Mouse (Mus musculus): ENCODE data around the gene Itpr1.

Itpr1 gene

DNA sequence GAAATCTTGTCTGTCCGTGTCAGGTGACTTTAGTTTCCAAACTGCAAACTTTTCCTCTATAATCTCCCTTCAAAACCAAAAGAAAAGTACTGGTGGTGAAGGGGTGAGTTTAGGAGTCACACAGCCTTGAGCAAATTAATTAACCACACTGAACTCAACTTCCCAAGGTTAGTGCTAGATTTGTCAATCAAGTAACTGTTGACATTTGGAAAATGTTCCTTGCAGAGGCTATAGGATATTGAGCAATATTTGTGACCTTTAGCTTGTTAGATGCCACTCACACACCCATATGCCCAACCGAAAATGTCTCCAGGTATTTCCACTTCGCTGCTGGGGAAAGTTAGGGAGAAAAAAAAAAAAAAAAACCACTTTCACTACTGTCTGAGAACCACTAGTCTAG lies 259.0 kb downstream of the Itpr1 start:
- no peak for DNase-seq (ENCODE audit: low spot score)

DNA sequence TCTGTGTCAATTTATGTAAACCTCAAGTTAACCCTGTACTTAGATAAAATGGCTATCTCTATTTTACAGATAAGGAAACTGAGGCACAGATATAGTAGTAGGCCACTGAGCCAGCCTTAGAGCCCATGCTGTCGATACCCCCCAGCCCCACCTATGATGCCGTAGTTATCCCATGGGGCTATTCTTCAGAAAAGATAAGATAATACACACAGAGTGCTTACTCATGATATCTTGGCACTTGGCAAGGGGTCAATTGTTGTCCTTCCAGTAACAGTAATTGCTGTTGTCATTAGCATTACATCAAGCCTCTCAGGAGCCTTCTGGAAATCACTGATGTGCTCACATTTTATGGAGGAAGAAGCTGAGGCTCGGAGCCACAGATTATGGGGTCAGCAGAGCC lies 259.9 kb downstream of the Itpr1 start:
- DNase-seq (ENCODE audit: low spot score): no peak

DNA sequence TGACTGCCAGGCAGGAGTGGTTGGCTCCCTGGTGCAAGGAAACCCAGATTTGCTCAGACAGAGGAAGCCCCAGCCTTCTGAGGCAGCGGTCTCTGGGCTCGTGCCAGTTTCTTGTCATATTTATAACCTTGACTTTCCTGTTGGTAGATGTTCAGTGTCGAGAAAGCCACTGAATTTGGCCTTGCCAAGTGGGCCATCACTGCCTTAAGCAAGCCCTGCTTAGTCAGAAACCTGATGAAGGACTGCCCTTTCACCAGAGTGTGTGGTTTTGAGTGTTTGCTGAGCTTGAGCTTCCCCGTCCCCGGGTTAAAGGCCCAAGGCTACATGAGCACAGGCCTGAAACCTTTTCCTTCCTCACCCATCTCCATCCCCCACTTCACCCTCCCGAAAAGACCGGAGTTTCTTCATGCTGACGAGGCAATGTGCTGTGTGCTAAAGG lies 263.9 kb downstream of the Itpr1 start:
- peak; percentile 82 for DNase-seq (ENCODE audit: low spot score)

GRCm38 (mm10) chr6:108477602-108478001 lies 264.7 kb downstream of the Itpr1 start:
- no peak for DNase-seq (ENCODE audit: low spot score)

- DNase-seq (ENCODE audit: low spot score): no peak
These were observed 268.3 kb downstream of the Itpr1 start for GRCm38 (mm10) chr6:108481190-108481589.

GRCm38 (mm10) chr6:108482464-108482863 lies 269.6 kb downstream of the Itpr1 start:
- DNase-seq (ENCODE audit: low spot score): no peak

GRCm38 (mm10) chr6:108486212-108486992 lies 273.5 kb downstream of the Itpr1 start:
- DNase-seq (ENCODE audit: low spot score): no peak

GRCm38 (mm10) chr6:108487300-108487835 lies 274.5 kb downstream of the Itpr1 start:
- no peak for DNase-seq (ENCODE audit: low spot score)

DNA sequence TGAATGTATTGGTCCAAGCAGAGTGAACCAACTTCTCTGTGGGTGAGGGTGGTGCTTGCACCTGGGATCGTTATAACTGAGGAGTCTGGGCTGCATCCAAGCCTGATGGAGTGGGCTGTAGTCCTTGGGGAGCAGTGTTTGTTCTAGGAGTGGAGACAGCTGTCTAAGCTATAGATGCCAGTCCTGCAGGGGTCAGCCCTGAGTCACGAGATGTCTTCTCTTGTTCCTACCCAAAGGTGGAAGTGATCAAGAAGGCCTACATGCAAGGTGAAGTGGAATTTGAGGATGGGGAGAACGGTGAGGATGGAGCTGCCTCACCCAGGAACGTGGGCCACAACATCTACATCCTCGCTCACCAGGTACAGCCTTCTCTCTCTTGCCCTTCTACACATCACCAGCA lies 275.4 kb downstream of the Itpr1 start:
- DNase-seq (ENCODE audit: low spot score): no peak

GRCm38 (mm10) chr6:108491969-108492368 lies 279.1 kb downstream of the Itpr1 start:
- no peak for DNase-seq (ENCODE audit: low spot score)

DNA sequence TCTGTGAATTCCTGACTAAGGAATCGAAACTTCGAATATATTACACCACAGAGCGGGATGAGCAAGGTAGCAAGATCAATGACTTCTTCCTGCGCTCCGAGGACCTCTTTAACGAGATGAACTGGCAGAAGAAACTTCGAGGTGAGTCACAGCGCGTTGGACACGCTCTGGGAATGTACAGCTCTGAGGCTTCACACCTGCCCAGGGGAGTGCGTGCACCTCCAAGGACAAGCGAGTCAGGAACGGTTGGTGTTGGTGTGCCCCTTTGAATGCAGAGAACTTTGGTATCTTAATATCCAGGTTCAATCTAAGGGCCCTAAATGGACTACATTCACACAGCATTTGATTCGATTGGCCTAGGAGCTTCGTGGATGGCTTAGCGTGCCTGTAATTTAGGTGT lies 280.9 kb downstream of the Itpr1 start:
- no peak for DNase-seq (ENCODE audit: low spot score)

- no peak for DNase-seq (ENCODE audit: low spot score)
These were observed 281.4 kb downstream of the Itpr1 start for GRCm38 (mm10) chr6:108494185-108494804.

- no peak for DNase-seq (ENCODE audit: low spot score)
These were observed 282.1 kb downstream of the Itpr1 start for GRCm38 (mm10) chr6:108494994-108495393.

DNA sequence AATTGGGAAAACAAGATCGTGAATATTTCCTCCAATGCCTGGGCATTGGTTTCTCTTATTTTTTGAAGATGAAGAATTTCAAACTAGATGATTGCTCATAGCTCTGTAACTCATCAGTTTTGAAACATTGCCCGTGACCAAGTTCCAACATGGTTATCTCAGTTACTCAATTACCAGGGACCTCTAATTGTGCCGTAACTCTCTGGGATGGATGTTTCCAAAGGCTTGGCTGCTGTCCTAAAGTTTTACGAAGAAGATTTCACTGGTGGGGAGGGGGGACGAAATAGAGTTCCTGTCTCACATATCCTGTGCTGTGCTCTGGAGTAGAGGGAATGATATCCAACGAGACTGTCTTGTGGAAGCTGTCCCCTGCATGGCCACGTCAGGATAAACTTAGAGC lies 285.2 kb downstream of the Itpr1 start:
- no peak for DNase-seq (ENCODE audit: low spot score)

DNA sequence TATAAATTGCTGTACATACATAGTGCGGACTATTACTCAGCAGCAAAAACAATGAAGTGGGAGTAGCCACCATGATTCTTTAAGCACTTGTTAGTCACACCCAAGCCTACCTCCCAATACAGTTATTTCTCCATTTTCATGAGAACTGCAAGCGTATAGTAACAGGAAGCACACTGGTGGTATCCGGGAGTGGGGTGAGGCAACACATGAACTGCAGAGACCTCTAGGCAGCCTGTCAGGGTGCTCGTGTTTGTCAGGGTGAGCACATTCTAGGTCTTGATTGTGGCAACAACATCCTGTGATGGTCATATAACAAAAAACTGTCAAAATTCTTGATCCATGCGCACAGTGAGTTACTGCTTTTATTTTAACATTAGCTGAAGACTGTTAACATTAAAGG lies 290.8 kb downstream of the Itpr1 start:
- DNase-seq (ENCODE audit: low spot score): no peak

DNA sequence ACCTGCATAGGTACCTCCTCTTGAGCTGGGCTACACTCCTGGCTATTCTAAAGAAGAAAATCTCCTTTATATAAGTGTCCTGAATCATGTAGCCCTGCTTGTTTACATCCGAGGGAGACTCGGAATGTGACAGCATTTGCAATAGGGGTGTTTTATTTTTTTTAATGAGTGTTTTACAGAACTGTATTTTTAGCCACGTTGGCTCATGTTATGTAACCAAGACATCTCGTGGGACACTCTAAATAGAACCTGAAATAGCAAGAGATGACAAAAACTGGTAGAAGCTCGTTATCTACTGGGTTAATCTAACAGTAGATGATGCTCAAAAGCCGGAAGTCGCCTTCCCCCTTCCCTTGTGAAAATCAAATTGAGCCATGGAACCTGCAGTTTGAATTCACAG lies 291.8 kb downstream of the Itpr1 start:
- DNase-seq (ENCODE audit: low spot score): no peak

- DNase-seq (ENCODE audit: low spot score): no peak
These were observed 293.3 kb downstream of the Itpr1 start for GRCm38 (mm10) chr6:108506161-108506560.

DNA sequence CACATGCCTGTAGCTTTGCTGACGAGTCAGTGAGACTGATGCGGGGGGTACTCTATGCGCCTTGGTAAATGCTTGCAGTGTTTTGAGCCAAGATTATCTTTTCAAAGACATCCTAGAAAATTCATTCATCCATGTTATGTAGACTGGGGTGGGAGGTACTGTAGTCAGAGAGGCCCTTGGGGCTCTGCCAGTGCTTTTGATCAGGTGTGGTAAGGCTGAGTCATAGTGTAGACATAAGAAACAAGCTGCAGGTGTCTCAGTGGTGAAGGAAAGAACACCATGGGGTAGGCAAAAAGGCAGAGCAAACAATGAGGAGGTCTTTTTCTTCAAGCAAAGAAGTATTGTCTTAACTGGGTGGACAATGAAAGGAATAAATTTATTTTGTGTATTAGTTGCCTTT lies 294.4 kb downstream of the Itpr1 start:
- DNase-seq (ENCODE audit: low spot score): peak; percentile 50

GRCm38 (mm10) chr6:108509320-108509719 lies 296.4 kb downstream of the Itpr1 start:
- no peak for DNase-seq (ENCODE audit: low spot score)

GRCm38 (mm10) chr6:108510101-108510500 lies 297.2 kb downstream of the Itpr1 start:
- peak; percentile 34 for DNase-seq (ENCODE audit: low spot score)

DNA sequence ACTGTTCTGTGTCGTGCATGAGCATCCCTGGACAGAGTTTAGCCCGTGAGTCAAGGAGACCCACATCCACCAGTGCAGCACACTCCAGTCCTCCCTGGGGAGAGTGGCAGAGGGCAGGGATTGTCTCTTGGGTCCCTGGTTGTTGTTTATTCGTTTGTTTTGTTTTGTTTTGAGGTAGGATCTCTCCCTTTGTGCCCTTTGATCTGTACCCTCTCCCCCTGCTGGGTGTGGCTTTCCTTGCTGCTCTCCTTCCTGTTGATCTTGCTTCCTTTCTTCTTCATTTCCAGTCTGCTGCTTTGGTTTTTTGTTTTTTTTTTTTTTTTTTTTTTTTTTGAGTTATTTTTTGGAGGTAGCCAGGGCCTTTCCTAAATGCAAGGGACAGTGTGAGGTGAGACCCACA lies 299.2 kb downstream of the Itpr1 start:
- DNase-seq (ENCODE audit: low spot score): no peak

DNA sequence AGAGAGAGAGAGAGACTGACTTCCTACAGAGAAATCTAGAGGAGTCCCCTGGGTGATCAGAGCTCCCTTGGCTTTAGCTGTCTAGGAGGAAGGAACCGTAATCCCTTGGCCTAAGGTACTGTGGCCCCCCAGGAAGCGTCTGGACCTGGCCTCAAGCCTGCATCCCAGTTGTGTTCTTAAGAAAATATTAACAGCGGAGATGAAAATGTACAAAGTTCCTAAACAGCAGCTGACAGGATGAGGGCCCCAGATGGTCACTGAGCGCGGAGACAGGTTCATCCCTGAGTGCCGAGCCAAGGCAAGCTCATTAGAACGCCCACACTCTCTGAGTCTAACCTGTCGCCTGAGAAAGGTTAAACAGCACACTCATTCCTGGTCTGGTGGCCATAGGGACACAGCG lies 300.1 kb downstream of the Itpr1 start:
- no peak for DNase-seq (ENCODE audit: low spot score)

DNA sequence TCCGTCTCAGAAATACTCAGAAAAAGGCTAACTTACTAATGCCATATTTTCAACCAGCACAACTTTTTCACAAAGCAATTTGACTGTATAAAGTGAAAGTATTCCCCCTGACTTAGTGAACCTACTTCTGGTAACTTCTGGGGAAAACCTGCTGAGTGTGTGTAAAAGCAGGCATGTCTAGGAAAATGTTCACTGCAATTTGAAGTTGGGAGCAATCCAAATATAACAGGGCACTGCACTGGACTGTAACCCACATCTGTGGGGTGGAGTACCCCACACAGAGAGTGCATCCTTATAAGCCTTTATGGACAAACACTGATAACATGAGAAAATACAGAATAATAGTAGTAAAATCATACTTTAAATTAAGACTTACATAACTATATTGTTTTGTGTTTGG lies 303.4 kb downstream of the Itpr1 start:
- no peak for DNase-seq (ENCODE audit: low spot score)

Data from urinary bladder, postnatal 14 days (tissue).